Mouse (Mus musculus): ENCODE data around the gene Panx2. TPM values are rescaled to one million over a fixed set of nuclear protein-coding genes. Genes with fewer than 3 reads are reported as not detected.

Panx2 gene
- total and polyA plus RNA-seq, 2 experiments from 2014 or later = 0.93 TPM; not detected in 1

GRCm38 (mm10) chr15:89046356-89046755 is 13.2 kb upstream of the Panx2 start:
- no peaks in the 10 kb centered on the region for H3K27me3 ChIP-seq (ENCODE audit: control insufficient read depth, insufficient read depth, low read length)
- WGBS = 68% methylated on average over 4 of the region's 4 CpGs
- H3K36me3 ChIP-seq (replicated peaks; ENCODE audit: control insufficient read depth, insufficient read depth, low read length) = peaks cover 17% of the 10 kb centered on the region
- H3K4me3 ChIP-seq (ENCODE audit: low read depth, low read length) = no peak overlapping the region
- TF ChIP-seq EP300 (IDR thresholded peaks at IDR 0.05; ENCODE audit: low read depth) = no peak
- no peaks in the 10 kb centered on the region for H3K4me1 ChIP-seq (ENCODE audit: control insufficient read depth, insufficient read depth)
- ATAC-seq (ENCODE audit: insufficient read depth, low read depth) (no peak), DNase-seq (ENCODE audit: low spot score) (no peak)
- H3K9me3 ChIP-seq (replicated peaks; ENCODE audit: control insufficient read depth, low read length) = peaks cover 7% of the 10 kb centered on the region; the same call in 1 of the 2 replicates
- no peak overlapping the region for H3K27ac ChIP-seq (ENCODE audit: low read depth)
- no peak overlapping the region for H3K4me2 ChIP-seq (ENCODE audit: low read depth, low read length)
- H3K9ac ChIP-seq (replicated peaks; ENCODE audit: low read depth, low read length) = no peak overlapping the region

DNA sequence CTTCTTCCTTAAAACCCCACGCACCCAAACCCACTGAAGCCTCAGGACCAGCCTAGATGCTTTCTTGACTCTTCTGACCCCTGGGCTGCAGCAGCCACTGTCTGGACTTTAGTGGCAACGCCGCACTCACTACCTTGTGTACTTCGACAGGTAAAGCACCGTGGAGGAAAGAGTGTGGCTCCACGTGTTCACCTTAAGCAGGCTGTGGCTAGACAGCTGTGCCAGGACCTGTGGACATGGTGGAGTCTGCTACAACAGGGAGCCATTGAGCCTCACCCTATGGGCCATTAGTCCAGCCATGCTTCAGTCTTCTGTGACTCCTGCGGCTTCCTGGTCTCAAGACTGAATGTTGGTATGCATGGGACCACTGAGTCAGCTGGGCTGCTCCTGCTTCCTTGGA is 4.9 kb upstream of the Panx2 start:
- Histone ChIP-seq H3K4me1 (ENCODE audit: control insufficient read depth, insufficient read depth) (no peaks in the 10 kb centered on the region), H3K4me3 (ENCODE audit: low read depth, low read length) (no peak overlapping the region), H3K9ac (replicated peaks; ENCODE audit: low read depth, low read length) (no peak overlapping the region), H3K27me3 (ENCODE audit: control insufficient read depth, insufficient read depth, low read length) (peaks cover 8% of the 10 kb centered on the region), H3K9me3 (replicated peaks; ENCODE audit: control insufficient read depth, low read length) (no peaks in the 10 kb centered on the region), H3K4me2 (ENCODE audit: low read depth, low read length) (no peak overlapping the region), H3K36me3 (replicated peaks; ENCODE audit: control insufficient read depth, insufficient read depth, low read length) (peaks cover 37% of the 10 kb centered on the region), H3K27ac (ENCODE audit: low read depth) (no peak overlapping the region)
- no peak for TF ChIP-seq CTCF (IDR thresholded peaks at IDR 0.05; ENCODE audit: low read depth)
- TF ChIP-seq EP300 (IDR thresholded peaks at IDR 0.05; ENCODE audit: low read depth) = no peak
- ATAC-seq (ENCODE audit: insufficient read depth, low read depth) (no peak), DNase-seq (ENCODE audit: low spot score) (no peak)
- 87% methylated on average over 7 of the region's 7 CpGs for WGBS

GRCm38 (mm10) chr15:89058736-89059135 is 798 bp upstream of the Panx2 start:
- 27% methylated on average over 6 of the region's 6 CpGs for WGBS
- Histone ChIP-seq H3K4me1 (ENCODE audit: control insufficient read depth, insufficient read depth) (peaks cover 4% of the 10 kb centered on the region; the same call in 1 of the 2 replicates), H3K9me3 (replicated peaks; ENCODE audit: control insufficient read depth, low read length) (no peaks in the 10 kb centered on the region), H3K27ac (ENCODE audit: low read depth) (no peak overlapping the region), H3K36me3 (replicated peaks; ENCODE audit: control insufficient read depth, insufficient read depth, low read length) (peaks cover 14% of the 10 kb centered on the region), H3K9ac (replicated peaks; ENCODE audit: low read depth, low read length) (peak overlapping the region; percentile 66; the same call in 1 of the 2 replicates), H3K27me3 (ENCODE audit: control insufficient read depth, insufficient read depth, low read length) (peaks cover 27% of the 10 kb centered on the region), H3K4me3 (ENCODE audit: low read depth, low read length) (peak overlapping the region; percentile 68; the same call in 1 of the 2 replicates), H3K4me2 (ENCODE audit: low read depth, low read length) (peak overlapping the region; percentile 99)
- ATAC-seq (ENCODE audit: insufficient read depth, low read depth) (no peak), DNase-seq (ENCODE audit: low spot score) (no peak)
- TF ChIP-seq EP300 (IDR thresholded peaks at IDR 0.05; ENCODE audit: low read depth) (no peak), CTCF (IDR thresholded peaks at IDR 0.05; ENCODE audit: low read depth) (no peak)

- TF ChIP-seq CTCF (IDR thresholded peaks at IDR 0.05; ENCODE audit: low read depth) (no peak), EP300 (IDR thresholded peaks at IDR 0.05; ENCODE audit: low read depth) (no peak)
- peaks cover 2% of the 10 kb centered on the region for H3K36me3 ChIP-seq (replicated peaks; ENCODE audit: control insufficient read depth, insufficient read depth, low read length)
- H3K9me3 ChIP-seq (replicated peaks; ENCODE audit: control insufficient read depth, low read length) = no peaks in the 10 kb centered on the region
- 4% methylated on average over 32 of the region's 48 CpGs for WGBS
- peak overlapping the region; percentile 99 for H3K4me2 ChIP-seq (ENCODE audit: low read depth, low read length)
- peak overlapping the region; percentile 68 for H3K4me3 ChIP-seq (ENCODE audit: low read depth, low read length)
- peaks cover 4% of the 10 kb centered on the region; the same call in 1 of the 2 replicates for H3K4me1 ChIP-seq (ENCODE audit: control insufficient read depth, insufficient read depth)
- H3K27ac ChIP-seq (ENCODE audit: low read depth) = no peak overlapping the region
- DNase-seq (ENCODE audit: low spot score) (no peak), ATAC-seq (ENCODE audit: insufficient read depth, low read depth) (peak; percentile 44; the same call in 1 of the 2 replicates)
- H3K27me3 ChIP-seq (ENCODE audit: control insufficient read depth, insufficient read depth, low read length) = peaks cover 27% of the 10 kb centered on the region
- peak overlapping the region; percentile 66 for H3K9ac ChIP-seq (replicated peaks; ENCODE audit: low read depth, low read length)
Observed at GRCm38 (mm10) chr15:89060032-89060681, 623 bp downstream of the Panx2 start.

GRCm38 (mm10) chr15:89060811-89061460 is 1.4 kb downstream of the Panx2 start:
- no peak overlapping the region for H3K4me2 ChIP-seq (ENCODE audit: low read depth, low read length)
- TF ChIP-seq CTCF (IDR thresholded peaks at IDR 0.05; ENCODE audit: low read depth) (no peak), EP300 (IDR thresholded peaks at IDR 0.05; ENCODE audit: low read depth) (no peak)
- no peak for DNase-seq (ENCODE audit: low spot score)

More at GRCm38 (mm10) chr15:89060811-89061460, 1.4 kb downstream of the Panx2 start:
- Histone ChIP-seq H3K9ac (replicated peaks; ENCODE audit: low read depth, low read length) (no peak overlapping the region), H3K27me3 (ENCODE audit: control insufficient read depth, insufficient read depth, low read length) (peaks cover 27% of the 10 kb centered on the region), H3K36me3 (replicated peaks; ENCODE audit: control insufficient read depth, insufficient read depth, low read length) (no peaks in the 10 kb centered on the region; the same call in 1 of the 2 replicates), H3K27ac (ENCODE audit: low read depth) (no peak overlapping the region), H3K4me3 (ENCODE audit: low read depth, low read length) (no peak overlapping the region), H3K9me3 (replicated peaks; ENCODE audit: control insufficient read depth, low read length) (no peaks in the 10 kb centered on the region), H3K4me1 (ENCODE audit: control insufficient read depth, insufficient read depth) (peaks cover 4% of the 10 kb centered on the region; the same call in 1 of the 2 replicates)
- WGBS = 92% methylated on average over 12 of the region's 12 CpGs
- no peak for ATAC-seq (ENCODE audit: insufficient read depth, low read depth)
